Mouse (Mus musculus) kidney, postnatal 10 days (tissue): ENCODE results near the gene Zfp616.

Experiments used
- DNase-seq: peaks from one replicate; pipeline ENCODE4 v3.0.0; 2021; ENCODE audit warnings: mixed read lengths

The Zfp616 gene

DNA sequence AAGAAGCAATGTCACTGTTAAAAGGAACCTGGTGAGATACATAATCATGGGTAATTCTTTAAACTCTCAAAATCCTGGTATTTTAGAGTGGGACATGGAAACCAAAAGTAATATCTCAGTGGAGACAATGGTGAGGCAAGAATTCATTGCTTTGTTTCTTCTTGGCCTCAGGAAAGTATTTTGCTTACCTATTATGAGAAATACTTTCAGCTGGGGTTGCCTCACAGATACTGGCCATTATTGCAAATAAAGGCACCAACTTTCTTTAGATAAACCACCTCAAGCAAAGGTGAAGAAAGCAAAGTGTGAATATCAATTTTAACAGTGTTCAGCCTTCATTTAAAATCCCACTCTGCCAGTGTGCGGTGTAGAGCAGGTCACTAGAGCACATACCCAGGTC lies at the start of gene Zfp616:
Gene Zfp616 (plus strand): TSS at position 301 of the 400 bp plus-strand sequence.
- DNase-seq = no peak

DNA sequence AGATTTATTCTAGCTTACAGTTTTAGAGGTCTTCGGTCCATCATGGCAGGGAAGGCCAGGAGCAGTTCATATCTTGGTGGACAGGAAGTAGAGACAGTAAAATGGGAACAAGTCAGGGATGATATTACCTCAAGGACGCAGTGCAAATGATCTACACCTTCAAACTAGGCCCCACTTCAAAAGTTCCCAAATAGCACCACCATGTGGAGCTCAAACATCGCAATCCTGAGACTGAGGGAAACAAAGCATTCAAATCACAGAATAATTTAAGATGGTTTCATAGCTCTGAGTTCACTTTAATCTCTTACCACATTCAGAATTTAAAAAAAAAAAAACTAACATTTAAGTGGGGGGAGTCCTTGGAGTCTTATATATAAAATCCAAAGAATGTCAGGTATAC lies 18.4 kb upstream of the Zfp616 start:
- no peak for DNase-seq

DNA sequence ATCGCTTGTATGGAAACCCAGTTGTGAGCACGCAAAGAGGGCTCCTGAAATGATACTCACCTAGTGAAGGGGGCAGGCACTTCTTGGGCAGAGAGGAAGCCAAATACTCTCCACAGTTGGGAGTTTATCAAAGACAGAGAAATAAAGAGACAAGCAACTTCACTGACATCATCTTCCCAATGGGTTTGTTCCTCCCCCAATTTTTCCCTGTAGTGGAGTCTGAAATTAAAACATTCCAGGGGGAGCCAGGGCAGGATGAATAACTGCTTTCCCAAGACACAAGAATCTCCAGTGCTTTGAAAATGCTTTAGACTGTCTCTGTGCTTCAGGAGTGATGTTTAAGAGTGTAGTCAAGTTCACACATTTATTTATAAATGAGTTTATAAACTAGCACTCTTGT lies 13.3 kb upstream of the Zfp616 start, which contains the start of the genes Olfr139 and Olfr399:
Gene Olfr139 (minus strand): TSS at position 101 of the 400 bp plus-strand sequence.
Gene Olfr399 (minus strand): TSS at position 165 of the 400 bp plus-strand sequence.
- DNase-seq = no peak

DNA sequence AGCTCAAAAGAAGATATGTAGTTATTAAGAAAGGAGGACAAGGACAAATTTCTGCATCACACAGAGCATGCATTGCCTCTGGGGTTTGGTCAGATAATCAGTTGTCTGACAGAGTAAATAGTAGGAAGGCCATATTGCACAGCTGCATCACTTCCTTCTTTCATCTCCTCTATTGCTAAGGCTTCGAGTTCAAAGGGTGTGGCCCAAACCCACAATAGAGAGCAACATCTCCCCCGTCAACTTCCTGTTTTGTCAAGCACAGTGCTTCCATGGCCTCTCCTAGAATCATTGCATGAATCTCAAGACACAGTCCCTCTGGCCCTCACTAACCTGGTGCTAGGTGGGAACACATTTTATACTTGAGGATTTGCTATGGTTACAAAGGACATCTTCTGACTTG lies 31.0 kb downstream of the Zfp616 start:
- DNase-seq = no peak

DNA sequence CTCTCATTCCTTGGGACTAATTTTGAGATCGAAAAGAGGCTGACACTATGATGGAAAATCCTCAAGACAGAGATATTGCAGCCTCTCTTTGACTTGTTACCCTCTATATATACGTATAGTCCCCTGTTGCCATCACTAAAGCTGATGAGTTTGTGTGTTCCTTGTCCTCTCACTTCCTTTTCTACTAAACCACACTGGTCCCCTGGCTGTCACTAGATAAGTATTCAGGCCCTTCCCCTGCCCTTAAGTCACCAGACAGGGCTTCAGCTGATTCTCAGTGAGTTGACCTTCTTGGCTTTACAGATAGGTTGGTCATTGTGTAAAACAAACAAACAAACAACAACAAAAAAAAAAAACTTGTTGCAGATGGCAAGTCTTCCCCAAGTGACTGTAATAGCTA lies 31.8 kb downstream of the Zfp616 start:
- no peak for DNase-seq

DNA sequence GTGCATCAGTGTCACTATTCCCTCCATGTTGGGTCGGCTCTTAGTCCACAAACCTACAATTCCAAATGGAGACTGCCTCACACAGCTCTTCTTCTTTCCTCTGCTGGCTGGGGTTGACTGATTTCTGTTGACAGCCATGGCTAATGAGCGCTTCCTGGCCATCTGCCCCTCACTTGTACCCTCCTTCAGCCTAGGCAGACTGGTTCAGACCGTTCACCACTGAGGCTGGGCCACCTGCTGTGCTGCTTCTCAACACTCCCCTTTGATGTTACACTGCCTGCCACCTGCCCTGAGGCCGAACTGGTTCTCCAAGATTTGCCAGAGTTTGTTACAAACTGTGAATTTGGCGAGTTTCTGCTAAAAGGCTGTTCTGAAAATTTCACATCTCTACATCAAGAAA lies 35.3 kb downstream of the Zfp616 start:
- no peak for DNase-seq

DNA sequence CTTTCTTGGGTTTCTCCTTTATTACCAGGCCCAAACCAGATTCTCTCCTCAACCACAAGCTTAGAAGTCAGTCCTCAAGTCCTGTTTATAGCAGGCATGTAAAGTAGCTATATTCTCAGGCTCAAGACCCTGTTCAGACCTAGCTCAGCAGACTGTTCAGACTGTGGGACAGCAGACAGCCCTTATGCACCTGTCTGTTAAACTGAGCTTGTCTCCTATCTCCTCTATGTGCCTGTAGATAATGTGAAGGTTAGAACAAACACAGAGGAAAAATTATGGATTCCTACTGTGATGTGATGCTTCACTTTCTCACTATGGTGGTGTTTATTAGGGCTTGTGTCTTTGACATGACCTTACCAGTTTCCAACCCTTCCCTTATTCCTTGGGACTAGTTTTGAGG lies 43.7 kb downstream of the Zfp616 start, which contains the start of gene Olfr401:
Gene Olfr401 (plus strand): TSS at position 301 of the 400 bp plus-strand sequence.
- DNase-seq = no peak
